Mouse (Mus musculus): Measurements from ENCODE around the gene 4921536K21Rik.

DNA sequence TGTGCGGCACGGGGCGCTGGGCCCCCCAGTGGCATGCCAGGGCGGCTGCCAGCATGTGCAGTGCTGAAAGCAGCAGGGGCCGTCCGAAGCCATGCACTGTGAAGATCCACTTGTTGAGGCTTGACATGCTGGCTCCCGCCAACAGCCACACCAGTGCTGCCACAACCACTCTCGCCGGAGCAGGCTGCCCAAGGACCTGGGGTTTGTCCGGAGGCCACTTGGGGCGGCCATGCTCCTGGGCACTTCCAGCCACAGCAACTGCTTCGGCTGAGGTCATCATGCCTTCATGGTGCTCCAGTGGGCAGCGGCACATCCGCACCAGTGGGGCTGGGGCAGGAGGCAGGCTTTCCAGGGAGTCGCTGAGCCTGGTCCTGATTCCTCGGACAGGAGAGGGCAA lies 18.0 kb upstream of the 4921536K21Rik start:
- no peak for TF ChIP-seq CTCF (IDR thresholded peaks at IDR 0.05; ENCODE audit: insufficient read depth, low read depth, low read length)
- no peak for TF ChIP-seq POLR2A (IDR thresholded peaks at IDR 0.05; ENCODE audit: insufficient read depth, low read depth, low read length)

Measured in olfactory bulb, adult 2 months (tissue).